Mouse (Mus musculus) layer of hippocampus, adult 11-12 months (tissue): Measurements from ENCODE around the gene Prokr2.
"Not testable (repeated sequence)": the region's sequence is repeated elsewhere in the genome, so short reads cannot be mapped to it uniquely, and the experiment has no call there.

Experiments used
- DNase-seq: peaks from one replicate; pipeline ENCODE4 v3.0.0; 2022; ENCODE audit warnings: low spot score

The Prokr2 gene

GRCm38 (mm10) chr2:132340350-132340749 lies 44.9 kb downstream of the Prokr2 start:
- DNase-seq, result no peak

- no peak for DNase-seq
Observed at GRCm38 (mm10) chr2:132337202-132337601, 48.0 kb downstream of the Prokr2 start.

GRCm38 (mm10) chr2:132323541-132323940 lies 61.7 kb downstream of the Prokr2 start:
- no peak for DNase-seq

GRCm38 (mm10) chr2:132320516-132320915 lies 64.7 kb downstream of the Prokr2 start:
- no peak for DNase-seq

- DNase-seq, result no peak
Observed at GRCm38 (mm10) chr2:132317178-132317577, 68.1 kb downstream of the Prokr2 start.

- DNase-seq, result peak; percentile 77
Observed at GRCm38 (mm10) chr2:132316041-132316808, 69.0 kb downstream of the Prokr2 start.

GRCm38 (mm10) chr2:132314057-132314456 lies 71.2 kb downstream of the Prokr2 start:
- DNase-seq, result not testable (repeated sequence)

- no peak for DNase-seq
Observed at GRCm38 (mm10) chr2:132313568-132313967, 71.7 kb downstream of the Prokr2 start.

GRCm38 (mm10) chr2:132312616-132313015 lies 72.6 kb downstream of the Prokr2 start:
- DNase-seq, result no peak

GRCm38 (mm10) chr2:132309398-132309930 lies 75.8 kb downstream of the Prokr2 start:
- DNase-seq, result no peak

GRCm38 (mm10) chr2:132308829-132309228 lies 76.4 kb downstream of the Prokr2 start:
- DNase-seq, result no peak

- DNase-seq, result no peak
Observed at GRCm38 (mm10) chr2:132307213-132307843, 77.9 kb downstream of the Prokr2 start.

- no peak for DNase-seq
Observed at GRCm38 (mm10) chr2:132305988-132306387, 79.3 kb downstream of the Prokr2 start.

GRCm38 (mm10) chr2:132305165-132305564 lies 80.1 kb downstream of the Prokr2 start:
- no peak for DNase-seq

- DNase-seq, result no peak
Observed at GRCm38 (mm10) chr2:132301436-132301835, 83.8 kb downstream of the Prokr2 start.

- DNase-seq, result no peak
Observed at GRCm38 (mm10) chr2:132298250-132298649, 87.0 kb downstream of the Prokr2 start.

GRCm38 (mm10) chr2:132293694-132294450 lies 91.4 kb downstream of the Prokr2 start:
- no peak for DNase-seq

- peak; percentile 52 for DNase-seq
Observed at GRCm38 (mm10) chr2:132292083-132292482, 93.2 kb downstream of the Prokr2 start.

- DNase-seq, result no peak
Observed at GRCm38 (mm10) chr2:132291265-132291664, 94.0 kb downstream of the Prokr2 start.

- no peak for DNase-seq
Observed at GRCm38 (mm10) chr2:132290808-132291207, 94.4 kb downstream of the Prokr2 start.

GRCm38 (mm10) chr2:132289213-132289612 lies 96.0 kb downstream of the Prokr2 start:
- not testable (repeated sequence) for DNase-seq
